Mouse (Mus musculus) T-helper 2 cell (primary cell): ENCODE data around the gene Pomgnt2.
"Not testable (repeated sequence)": the region's sequence is repeated elsewhere in the genome, so short reads cannot be mapped to it uniquely, and the experiment has no call there.

Experiments used
- in situ Hi-C: fragments of 300-600 bp; cut with MboI, MseI; formaldehyde crosslinking; loops from one replicate; pipeline ENCODE4 v1.15.1; 2025; ENCODE audit warnings: high pct_unique_total_duplicates

Gene Pomgnt2

GRCm38 (mm10) chr9:121997010-121997409, at the start of gene Pomgnt2:
Pomgnt2 (minus strand) TSS chr9:121997110.
- in situ Hi-C loops, result no loop called here

GRCm38 (mm10) chr9:122039848-122040247, 42.9 kb upstream of the Pomgnt2 start:
- in situ Hi-C loops, result loop anchor here (10.0 kb wide), 1 partner anchor 1625 kb away; no protein-coding TSS in a partner anchor

GRCm38 (mm10) chr9:122038631-122039030, 41.7 kb upstream of the Pomgnt2 start:
- in situ Hi-C loops, result loop anchor here (10.0 kb wide), 1 partner anchor 1624 kb away; no protein-coding TSS in a partner anchor

- in situ Hi-C loops, result loop anchor here (10.0 kb wide), 1 partner anchor 1622 kb away; no protein-coding TSS in a partner anchor
Measured at GRCm38 (mm10) chr9:122036496-122037054, 39.7 kb upstream of the Pomgnt2 start.

- in situ Hi-C loops, result loop anchor here (10.0 kb wide), 1 partner anchor 1621 kb away; no protein-coding TSS in a partner anchor
Measured at GRCm38 (mm10) chr9:122035807-122036206, 38.9 kb upstream of the Pomgnt2 start.

- in situ Hi-C loops, result loop anchor here (10.0 kb wide), 1 partner anchor 1620 kb away; no protein-coding TSS in a partner anchor
Measured at GRCm38 (mm10) chr9:122034949-122035348, 38.0 kb upstream of the Pomgnt2 start.

- in situ Hi-C loops, result loop anchor here (10.0 kb wide), 1 partner anchor 1617 kb away; no protein-coding TSS in a partner anchor
Measured at GRCm38 (mm10) chr9:122032071-122032470, 35.2 kb upstream of the Pomgnt2 start.

- in situ Hi-C loops, result loop anchor here (10.0 kb wide), 1 partner anchor 1616 kb away; no protein-coding TSS in a partner anchor
Measured at GRCm38 (mm10) chr9:122030706-122031105, 33.8 kb upstream of the Pomgnt2 start.

- in situ Hi-C loops, result loop anchor here (10.0 kb wide), 1 partner anchor 1615 kb away; no protein-coding TSS in a partner anchor
Measured at GRCm38 (mm10) chr9:122029765-122030164, 32.9 kb upstream of the Pomgnt2 start.

- in situ Hi-C loops, result no loop called here
Measured at GRCm38 (mm10) chr9:122027914-122028745, 31.2 kb upstream of the Pomgnt2 start.

- in situ Hi-C loops, result no loop called here
Measured at GRCm38 (mm10) chr9:122027081-122027913, 30.4 kb upstream of the Pomgnt2 start.

- in situ Hi-C loops, result no loop called here
Measured at GRCm38 (mm10) chr9:122025855-122026590, 29.1 kb upstream of the Pomgnt2 start.

- in situ Hi-C loops, result no loop called here
Measured at GRCm38 (mm10) chr9:122024419-122024818, 27.5 kb upstream of the Pomgnt2 start.

- in situ Hi-C loops, result no loop called here
Measured at GRCm38 (mm10) chr9:122023873-122024272, 27.0 kb upstream of the Pomgnt2 start.

GRCm38 (mm10) chr9:122022776-122023175, 25.9 kb upstream of the Pomgnt2 start:
- in situ Hi-C loops, result no loop called here

GRCm38 (mm10) chr9:122021581-122021980, 24.7 kb upstream of the Pomgnt2 start:
- in situ Hi-C loops, result no loop called here

- in situ Hi-C loops, result not testable (repeated sequence)
Measured at GRCm38 (mm10) chr9:122021171-122021570, 24.3 kb upstream of the Pomgnt2 start.

- in situ Hi-C loops, result no loop called here
Measured at GRCm38 (mm10) chr9:122020321-122020720, 23.4 kb upstream of the Pomgnt2 start.

GRCm38 (mm10) chr9:122018782-122019395, 22.0 kb upstream of the Pomgnt2 start:
- in situ Hi-C loops, result no loop called here

- in situ Hi-C loops, result no loop called here
Measured at GRCm38 (mm10) chr9:122018079-122018478, 21.2 kb upstream of the Pomgnt2 start.
